In the genomic region with DNA sequence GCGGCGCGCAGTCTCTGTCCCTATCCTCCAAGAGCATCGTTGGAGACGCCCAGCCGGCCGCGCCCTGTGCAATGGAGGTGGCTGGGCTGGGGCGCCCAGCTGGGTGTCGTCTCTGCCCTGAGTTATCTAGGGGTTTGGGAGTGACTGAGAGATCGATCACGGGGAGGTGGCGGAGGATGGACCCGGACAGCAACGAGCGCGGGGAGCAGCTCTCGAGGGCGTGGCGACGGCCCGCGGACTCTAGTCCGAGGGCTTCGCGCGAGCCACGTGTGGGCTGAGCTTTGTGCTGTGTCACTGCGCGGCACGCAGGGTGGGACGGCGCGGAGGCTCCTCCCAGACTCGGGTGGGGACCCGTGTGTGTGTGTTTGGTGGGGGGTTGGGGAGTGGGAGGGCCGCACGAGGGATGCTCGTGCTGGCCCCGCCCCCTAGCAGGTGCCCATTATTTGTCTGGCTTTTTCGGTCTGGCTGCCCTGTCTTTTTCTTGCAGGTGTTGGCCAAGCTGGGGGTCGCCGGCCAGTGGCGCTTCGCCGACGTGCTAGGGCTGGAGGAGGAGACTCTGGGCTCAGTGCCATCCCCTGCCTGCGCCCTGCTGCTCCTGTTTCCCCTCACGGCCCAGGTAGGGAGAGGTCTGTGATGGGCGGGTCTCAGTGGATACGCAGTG, we compare ENCODE assay signal across 8 mouse cellular contexts. TPM values are rescaled to one million over a fixed set of nuclear protein-coding genes. Genes with fewer than 3 reads are reported as not detected.
DNase-seq lines count a peak whose midpoint lies in the region; ATAC-seq and TF ChIP-seq lines count a peak whose summit lies in the region.

No protein-coding gene starts in this region.

- TF ChIP-seq CTCF in gastrocnemius, adult 2 months (IDR thresholded peaks at IDR 0.05) = no peak

- H3K9ac ChIP-seq in intestine, embryonic 15.5 days = peak overlapping the region; percentile 36
- peak overlapping the region; percentile 88 for H3K9ac ChIP-seq in midbrain, embryonic 13.5 days (replicated peaks)

- intact Hi-C loops in gastrocnemius, adult 2 months (cut with DNase I) = no loop called here

- peaks cover 36% of the 10 kb centered on the region for H3K27me3 ChIP-seq in intestine, embryonic 15.5 days (replicated peaks)
- H3K27me3 ChIP-seq in limb, embryonic 10.5 days (ENCODE audit: low read depth, poor library complexity, severe bottlenecking) = peaks cover 56% of the 10 kb centered on the region
- H3K27me3 ChIP-seq in midbrain, embryonic 13.5 days = no peaks in the 10 kb centered on the region

- peak overlapping the region; percentile 72 for H3K4me3 ChIP-seq in gastrocnemius, adult 2 months
- peak overlapping the region; percentile 49 for H3K4me3 ChIP-seq in intestine, embryonic 15.5 days (replicated peaks)
- H3K4me3 ChIP-seq in limb, embryonic 10.5 days = peak overlapping the region; percentile 71
- peak overlapping the region; percentile 91 for H3K4me3 ChIP-seq in midbrain, embryonic 13.5 days (replicated peaks)

- no peaks in the 10 kb centered on the region for H3K36me3 ChIP-seq in intestine, embryonic 15.5 days
- no peaks in the 10 kb centered on the region for H3K36me3 ChIP-seq in limb, embryonic 10.5 days
- peaks cover 22% of the 10 kb centered on the region for H3K36me3 ChIP-seq in midbrain, embryonic 13.5 days

- H3K27ac ChIP-seq in gastrocnemius, adult 2 months = 0 out of 2 replicates have a peak overlapping the region, but pooled peaks have one; percentile 24
- no peak overlapping the region for H3K27ac ChIP-seq in intestine, embryonic 15.5 days
- H3K27ac ChIP-seq in limb, embryonic 10.5 days = peak overlapping the region; percentile 56
- H3K27ac ChIP-seq in midbrain, embryonic 13.5 days = peak overlapping the region; percentile 89

- H3K9me3 ChIP-seq in intestine, embryonic 15.5 days = no peaks in the 10 kb centered on the region
- H3K9me3 ChIP-seq in limb, embryonic 10.5 days (replicated peaks) = no peaks in the 10 kb centered on the region
- no peaks in the 10 kb centered on the region for H3K9me3 ChIP-seq in midbrain, embryonic 13.5 days

- H3K4me1 ChIP-seq in intestine, embryonic 15.5 days (replicated peaks) = peaks cover 14% of the 10 kb centered on the region
- H3K4me1 ChIP-seq in limb, embryonic 10.5 days = peaks cover 22% of the 10 kb centered on the region
- H3K4me1 ChIP-seq in midbrain, embryonic 13.5 days (replicated peaks) = peaks cover 45% of the 10 kb centered on the region

- ATAC-seq in intestine, embryonic 15.5 days = peak; percentile 85
- peak; percentile 89 for ATAC-seq in midbrain, embryonic 13.5 days

- WGBS in intestine, embryonic 15.5 days = under 1% methylated on average over 51 of the region's 51 CpGs
- under 1% methylated on average over 51 of the region's 51 CpGs for WGBS in limb, embryonic 10.5 days
- under 1% methylated on average over 51 of the region's 51 CpGs for WGBS in midbrain, embryonic 13.5 days

- DNase-seq in gastrocnemius, adult 2 months = peak; percentile 53
- DNase-seq in gastrocnemius, adult 8-10 months (ENCODE audit: low spot score in 2 of 2) = no peak
- DNase-seq in cerebellum, adult 8-10 months = peak; percentile 57
- DNase-seq in frontal cortex, postnatal 25 days (ENCODE audit: low spot score in 2 of 2) = peak; percentile 49 to 57
- DNase-seq in limb, embryonic 10.5 days (ENCODE audit: low spot score) = peak; percentile 63
- peak; percentile 5 to 8 for DNase-seq in thymus, postnatal 10 days (ENCODE audit: low spot score in 2 of 2)

- H3K4me2 ChIP-seq in intestine, embryonic 15.5 days (replicated peaks) = peak overlapping the region; percentile 96
- peak overlapping the region; percentile 88 for H3K4me2 ChIP-seq in midbrain, embryonic 13.5 days (replicated peaks)

RNA-seq across cellular contexts. Expression of gene Uchl1, which starts 0.7 kb away (rescaled TPM):
- 1 to 10 TPM; 3.4 to 5.3 TPM for total RNA-seq in gastrocnemius, adult 2 months (2021)
- total RNA-seq in gastrocnemius, adult 8-10 months (2022) = 1 to 10 TPM; 4.5 to 9.3 (median 5.2) TPM
- polyA plus RNA-seq in intestine, embryonic 15.5 days (2015; fragmentation: Nextera tagmentation; extraction: Ambion mirVana) = 89.5 and 95.7 TPM in 2 replicates
- 25.7 and 33.5 TPM in 2 replicates for polyA plus RNA-seq in limb, embryonic 10.5 days (2016; fragmentation: Nextera tagmentation; extraction: Ambion mirVana)
- 1,181 and 1,187 TPM in 2 replicates for polyA plus RNA-seq in midbrain, embryonic 13.5 days (2015; fragmentation: Nextera tagmentation; extraction: Ambion mirVana)

RNA-seq across cellular contexts. Expression of gene Apbb2, which starts 58.0 kb away (rescaled TPM):
- 10 to 100 TPM; 35.9 to 43.2 TPM for total RNA-seq in gastrocnemius, adult 2 months (2021)
- total RNA-seq in gastrocnemius, adult 8-10 months (2022) = 10 to 100 TPM; 29.3 to 55.9 (median 38.8) TPM
- 32.0 and 35.4 TPM in 2 replicates for polyA plus RNA-seq in intestine, embryonic 15.5 days (2015; fragmentation: Nextera tagmentation; extraction: Ambion mirVana)
- 26.6 and 37.3 TPM in 2 replicates for polyA plus RNA-seq in limb, embryonic 10.5 days (2016; fragmentation: Nextera tagmentation; extraction: Ambion mirVana)
- polyA plus RNA-seq in midbrain, embryonic 13.5 days (2015; fragmentation: Nextera tagmentation; extraction: Ambion mirVana) = 93.4 and 94.6 TPM in 2 replicates

Comparison
In these comparisons a context has a peak if more than half of its experiments do, and no peak if none do; other contexts are left out.
1. DNase-seq: peak in gastrocnemius, adult 2 months (single experiment), cerebellum, adult 8-10 months (single experiment), frontal cortex, postnatal 25 days (2 of 2), limb, embryonic 10.5 days (single experiment) and thymus, postnatal 10 days (2 of 2); none in gastrocnemius, adult 8-10 months (0 of 2).
2. RNA of gene Uchl1, which starts 0.7 kb away (polyA plus RNA-seq): 1,181 to 1,187 TPM in midbrain, embryonic 13.5 days; 89.5 to 95.7 TPM in intestine, embryonic 15.5 days and 25.7 to 33.5 TPM in limb, embryonic 10.5 days; every median in the first group is over 10 times any median in the second.
3. Peak in every context shown above with its lines, with median percentiles within 50 percentile points of each other: H3K4me3 ChIP-seq.